Mouse (Mus musculus): ENCODE data around the gene 9230113P08Rik.
"Not testable (repeated sequence)": the region's sequence is repeated elsewhere in the genome, so short reads cannot be mapped to it uniquely, and the experiment has no call there.

The 9230113P08Rik gene

DNA sequence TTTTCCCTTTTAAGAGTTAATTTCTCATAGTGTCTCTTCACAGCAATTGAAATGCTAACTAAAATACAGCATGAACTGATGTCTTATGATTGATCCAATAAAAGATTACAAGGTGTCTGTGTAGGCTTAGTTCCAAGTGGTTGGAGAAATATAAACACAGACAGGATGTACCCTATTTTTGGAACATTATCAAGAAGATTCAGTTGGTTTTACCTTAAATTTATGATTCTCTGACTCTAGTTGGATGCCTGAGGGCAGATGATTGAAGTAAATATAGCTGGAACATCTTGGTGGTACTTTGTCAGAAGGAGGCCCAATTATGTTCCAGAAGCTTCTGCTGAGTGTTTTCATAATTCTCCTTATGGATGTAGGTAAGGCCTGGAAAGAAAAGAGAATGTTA is at the start of gene 9230113P08Rik:
TSS of gene 9230113P08Rik (plus strand) at position 301 of the 400 bp plus-strand sequence.
- in situ Hi-C loops (cut with MseI, MboI): not testable (repeated sequence)

DNA sequence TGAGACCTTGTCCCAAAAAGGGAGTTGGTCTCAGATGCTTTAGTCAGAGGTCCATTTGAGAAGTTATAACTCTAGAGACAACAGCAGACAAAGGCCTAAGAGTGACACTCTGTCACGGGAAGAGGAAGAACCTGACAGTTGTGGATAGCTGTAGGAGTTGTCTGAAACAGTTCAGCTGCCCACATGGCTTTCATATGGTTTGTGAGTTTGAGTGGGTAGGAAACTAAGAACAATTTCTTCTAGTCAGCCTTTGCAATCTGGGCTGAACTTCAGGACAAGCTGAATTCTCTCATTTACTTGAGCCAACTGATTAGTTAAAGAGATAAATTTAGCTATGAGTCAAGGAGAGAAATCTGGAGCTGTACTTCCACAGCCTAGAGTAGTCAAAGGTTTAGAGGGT is 15.1 kb upstream of the 9230113P08Rik start:
- in situ Hi-C loops (cut with MseI, MboI): not testable (repeated sequence)

GRCm38 (mm10) chr9:35904494-35904893 is 3.7 kb upstream of the 9230113P08Rik start:
- in situ Hi-C loops (cut with MseI, MboI): no loop called here

DNA sequence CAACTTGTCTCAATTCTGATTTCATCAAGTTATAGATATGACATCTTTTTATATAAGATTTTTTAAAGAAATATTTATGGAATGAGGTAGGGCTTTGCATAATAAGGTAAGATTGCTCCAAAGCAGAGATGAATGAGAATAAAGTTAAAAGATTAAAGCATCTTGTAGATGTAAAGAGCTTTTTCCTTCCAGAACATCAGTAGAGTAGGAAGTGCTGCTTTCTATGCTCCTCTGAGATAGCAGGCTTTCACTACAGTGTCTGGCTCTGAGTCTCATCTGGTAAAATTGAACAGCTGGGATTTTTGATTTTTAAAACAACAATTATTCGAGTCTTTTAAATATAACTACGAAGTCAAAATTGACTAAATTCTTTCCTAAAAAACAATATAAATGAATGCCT is 22.6 kb downstream of the 9230113P08Rik start:
- in situ Hi-C loops (cut with MseI, MboI): no loop called here
